Mouse (Mus musculus): ENCODE results near the gene Kcnh2. TPM values are rescaled to one million over a fixed set of nuclear protein-coding genes. Genes with fewer than 3 reads are reported as not detected.

Gene Kcnh2
- polyA plus RNA-seq, 2 experiments = 3.8 to 16.2 TPM

DNA sequence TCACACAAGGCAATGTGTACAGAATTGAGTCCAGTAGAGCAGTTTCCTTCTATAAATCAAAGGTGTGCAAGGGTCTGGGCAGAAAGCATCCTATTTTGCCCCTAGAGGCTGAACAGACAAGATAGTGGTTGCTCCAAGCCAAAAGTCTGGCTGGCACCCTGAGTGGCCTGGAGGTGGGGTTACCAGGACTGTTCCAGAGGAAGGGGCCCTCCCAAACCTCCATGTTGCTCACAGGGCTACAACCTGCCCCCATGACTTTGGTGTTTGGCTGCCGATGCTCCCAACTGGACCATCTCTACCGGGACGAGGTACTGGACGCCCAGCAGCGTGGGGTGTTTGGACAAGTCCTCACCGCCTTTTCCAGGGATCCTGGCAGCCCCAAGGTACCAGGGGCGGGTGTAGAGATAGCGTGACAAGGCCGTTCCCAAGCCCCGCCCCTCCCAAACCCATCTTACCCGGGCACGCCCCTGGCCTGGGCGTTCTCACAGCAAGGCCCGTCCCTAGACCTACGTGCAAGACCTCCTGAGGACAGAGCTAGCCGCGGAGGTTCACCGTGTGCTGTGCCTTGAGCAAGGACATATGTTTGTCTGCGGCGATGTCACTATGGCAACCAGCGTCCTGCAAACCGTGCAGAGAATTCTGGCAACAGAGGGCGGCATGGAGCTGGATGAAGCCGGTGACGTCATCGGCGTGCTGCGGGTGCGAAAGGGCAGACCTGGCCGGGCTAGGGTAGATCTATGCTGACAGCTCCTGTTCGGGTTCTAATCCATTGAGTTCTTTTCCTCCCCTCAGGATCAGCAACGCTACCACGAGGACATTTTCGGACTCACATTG is 31.8 kb upstream of the Kcnh2 start:
- Histone ChIP-seq H3K27me3 (ENCODE audit: control insufficient read depth, insufficient read depth, low read length) (0 out of 2 replicates have a peak, but pooled peaks cover 12% of the 10 kb centered on the region), H3K27ac (replicated peaks; ENCODE audit: low read depth, low read length) (no peak overlapping the region), H3K4me3 (replicated peaks; ENCODE audit: low read length) (peak overlapping the region; percentile 40), H3K9me3 (ENCODE audit: control insufficient read depth, low read length) (no peaks in the 10 kb centered on the region), H3K4me2 (replicated peaks; ENCODE audit: low read depth, low read length, severe bottlenecking) (peak overlapping the region; percentile 68), H3K4me1 (ENCODE audit: control insufficient read depth, insufficient read depth, low read length) (peaks cover 11% of the 10 kb centered on the region), H3K36me3 (ENCODE audit: control insufficient read depth, insufficient read depth, low read length) (no peaks in the 10 kb centered on the region), H3K9ac (ENCODE audit: low read depth, low read length, severe bottlenecking) (peak overlapping the region; percentile 28)
- 1% methylated on average over 27 of the region's 34 CpGs for WGBS
- no peak for TF ChIP-seq POLR2A (IDR thresholded peaks at IDR 0.05; ENCODE audit: borderline replicate concordance, extremely low read depth, insufficient read depth, insufficient read length)
- DNase-seq (ENCODE audit: low spot score) = peak; percentile 88
- ATAC-seq (ENCODE audit: low FRiP score, low read depth) = peak; percentile 79

DNA sequence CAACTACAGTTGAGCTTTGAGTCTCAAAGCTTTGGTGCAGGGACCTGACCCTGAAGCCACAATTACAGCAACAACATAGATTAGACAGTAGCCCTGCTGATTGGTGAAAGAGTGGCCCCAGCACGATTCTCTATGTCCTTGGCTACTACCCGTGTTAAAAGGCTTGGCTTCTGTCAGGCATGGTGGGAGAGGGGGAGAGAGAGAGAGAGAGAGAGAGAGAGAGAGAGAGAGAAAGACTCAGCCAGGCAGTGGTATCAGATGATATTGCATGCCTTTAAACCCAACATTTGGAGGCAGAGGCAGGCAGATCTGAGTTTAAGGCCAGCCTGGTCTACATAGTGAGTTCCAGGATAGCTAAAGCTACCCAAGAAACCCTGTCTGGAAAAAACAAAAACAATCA is 30.6 kb upstream of the Kcnh2 start:
- no peak for TF ChIP-seq POLR2A (IDR thresholded peaks at IDR 0.05; ENCODE audit: borderline replicate concordance, extremely low read depth, insufficient read depth, insufficient read length)
- H3K27ac ChIP-seq (replicated peaks; ENCODE audit: low read depth, low read length) = no peak overlapping the region
- 0 out of 2 replicates have a peak, but pooled peaks cover 4% of the 10 kb centered on the region for H3K27me3 ChIP-seq (ENCODE audit: control insufficient read depth, insufficient read depth, low read length)
- no peaks in the 10 kb centered on the region for H3K36me3 ChIP-seq (ENCODE audit: control insufficient read depth, insufficient read depth, low read length)
- DNase-seq (ENCODE audit: low spot score) (no peak), ATAC-seq (ENCODE audit: low FRiP score, low read depth) (no peak)
- no peaks in the 10 kb centered on the region for H3K9me3 ChIP-seq (ENCODE audit: control insufficient read depth, low read length)
- peaks cover 5% of the 10 kb centered on the region for H3K4me1 ChIP-seq (ENCODE audit: control insufficient read depth, insufficient read depth, low read length)
- no peak overlapping the region for H3K9ac ChIP-seq (ENCODE audit: low read depth, low read length, severe bottlenecking)
- no peak overlapping the region for H3K4me2 ChIP-seq (replicated peaks; ENCODE audit: low read depth, low read length, severe bottlenecking)
- WGBS = 46% methylated on average over 2 of the region's 2 CpGs
- H3K4me3 ChIP-seq (replicated peaks; ENCODE audit: low read length) = no peak overlapping the region

DNA sequence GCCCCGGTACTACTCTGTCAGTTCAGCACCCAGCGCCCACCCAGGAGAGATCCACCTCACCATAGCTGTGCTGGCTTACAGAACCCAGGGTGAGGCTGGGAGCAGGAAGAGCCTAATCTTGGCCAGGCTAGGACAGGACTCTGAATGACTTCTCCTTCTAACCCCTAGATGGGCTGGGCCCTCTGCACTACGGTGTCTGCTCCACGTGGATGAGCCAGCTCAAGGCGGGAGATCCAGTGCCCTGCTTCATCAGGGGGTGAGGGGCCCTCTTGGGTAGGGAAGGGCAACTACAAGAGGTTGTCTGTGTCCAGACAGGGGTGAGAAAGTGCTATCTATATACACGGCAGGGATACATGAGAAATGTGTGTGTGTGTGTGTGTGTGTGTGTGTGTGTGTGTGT is 30.1 kb upstream of the Kcnh2 start:
- no peak overlapping the region for H3K4me2 ChIP-seq (replicated peaks; ENCODE audit: low read depth, low read length, severe bottlenecking)
- no peak for DNase-seq (ENCODE audit: low spot score)
- H3K9me3 ChIP-seq (ENCODE audit: control insufficient read depth, low read length) = no peaks in the 10 kb centered on the region
- ATAC-seq (ENCODE audit: low FRiP score, low read depth) = no peak
- H3K27ac ChIP-seq (replicated peaks; ENCODE audit: low read depth, low read length) = no peak overlapping the region
- no peak for TF ChIP-seq POLR2A (IDR thresholded peaks at IDR 0.05; ENCODE audit: borderline replicate concordance, extremely low read depth, insufficient read depth, insufficient read length)
- 83% methylated on average over 6 of the region's 6 CpGs for whole genome bisulfite sequencing
- no peaks in the 10 kb centered on the region for H3K36me3 ChIP-seq (ENCODE audit: control insufficient read depth, insufficient read depth, low read length)
- peaks cover 5% of the 10 kb centered on the region for H3K4me1 ChIP-seq (ENCODE audit: control insufficient read depth, insufficient read depth, low read length)
- H3K9ac ChIP-seq (ENCODE audit: low read depth, low read length, severe bottlenecking) = no peak overlapping the region
- no peak overlapping the region for H3K4me3 ChIP-seq (replicated peaks; ENCODE audit: low read length)
- H3K27me3 ChIP-seq (ENCODE audit: control insufficient read depth, insufficient read depth, low read length) = no peaks in the 10 kb centered on the region

DNA sequence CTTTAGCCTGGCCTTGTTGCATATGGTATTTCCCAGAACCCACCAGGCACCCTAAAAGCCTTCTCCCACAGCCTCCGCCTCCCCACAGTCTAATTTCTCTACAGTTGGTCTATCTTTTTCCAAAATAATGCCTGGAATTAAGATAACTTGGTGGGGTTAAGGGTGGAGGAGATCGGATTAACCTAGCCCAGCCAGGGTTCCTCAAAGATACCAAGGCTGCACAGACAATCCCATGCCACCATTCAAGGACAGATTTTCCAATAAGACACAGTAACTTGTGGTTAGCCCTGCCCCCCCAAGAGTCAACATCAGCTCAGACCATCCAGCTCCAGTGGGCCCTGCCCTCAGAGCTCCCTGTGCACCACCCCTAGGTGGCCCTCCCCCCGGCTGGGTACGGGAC is 29.1 kb upstream of the Kcnh2 start:
- TF ChIP-seq POLR2A (IDR thresholded peaks at IDR 0.05; ENCODE audit: borderline replicate concordance, extremely low read depth, insufficient read depth, insufficient read length) = no peak
- WGBS = 85% methylated on average over 4 of the region's 4 CpGs
- Histone ChIP-seq H3K9ac (ENCODE audit: low read depth, low read length, severe bottlenecking) (no peak overlapping the region), H3K4me2 (replicated peaks; ENCODE audit: low read depth, low read length, severe bottlenecking) (no peak overlapping the region), H3K27ac (replicated peaks; ENCODE audit: low read depth, low read length) (no peak overlapping the region), H3K9me3 (ENCODE audit: control insufficient read depth, low read length) (no peaks in the 10 kb centered on the region), H3K4me3 (replicated peaks; ENCODE audit: low read length) (no peak overlapping the region), H3K27me3 (ENCODE audit: control insufficient read depth, insufficient read depth, low read length) (no peaks in the 10 kb centered on the region), H3K4me1 (ENCODE audit: control insufficient read depth, insufficient read depth, low read length) (peaks cover 5% of the 10 kb centered on the region), H3K36me3 (ENCODE audit: control insufficient read depth, insufficient read depth, low read length) (no peaks in the 10 kb centered on the region)
- ATAC-seq (ENCODE audit: low FRiP score, low read depth) = no peak
- DNase-seq (ENCODE audit: low spot score) = no peak

DNA sequence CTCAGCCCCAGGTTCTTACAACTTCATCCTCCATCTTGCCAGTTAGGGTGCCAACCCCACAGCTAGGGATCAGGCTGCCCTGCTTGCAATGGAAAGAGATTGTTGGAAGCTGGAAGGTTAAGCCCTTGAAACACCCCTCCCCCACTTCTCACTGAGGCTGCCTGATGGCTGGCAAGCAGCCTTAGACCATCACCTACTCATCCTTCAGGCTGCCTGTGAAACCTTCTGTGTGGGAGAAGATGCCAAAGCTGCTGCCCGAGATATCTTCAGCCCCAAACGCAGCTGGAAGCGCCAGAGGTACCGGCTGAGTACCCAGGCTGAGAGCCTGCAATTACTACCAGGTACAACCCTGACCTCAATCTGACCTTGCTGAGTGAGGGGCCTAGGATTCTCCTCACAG is 28.1 kb upstream of the Kcnh2 start:
- ATAC-seq (ENCODE audit: low FRiP score, low read depth) = no peak
- WGBS = 59% methylated on average over 4 of the region's 4 CpGs
- TF ChIP-seq POLR2A (IDR thresholded peaks at IDR 0.05; ENCODE audit: borderline replicate concordance, extremely low read depth, insufficient read depth, insufficient read length) = no peak

More for the DNA sequence above, 28.1 kb upstream of the Kcnh2 start:
- Histone ChIP-seq H3K9me3 (ENCODE audit: control insufficient read depth, low read length) (no peaks in the 10 kb centered on the region), H3K27me3 (ENCODE audit: control insufficient read depth, insufficient read depth, low read length) (no peaks in the 10 kb centered on the region), H3K36me3 (ENCODE audit: control insufficient read depth, insufficient read depth, low read length) (no peaks in the 10 kb centered on the region), H3K4me2 (replicated peaks; ENCODE audit: low read depth, low read length, severe bottlenecking) (no peak overlapping the region), H3K9ac (ENCODE audit: low read depth, low read length, severe bottlenecking) (no peak overlapping the region), H3K4me1 (ENCODE audit: control insufficient read depth, insufficient read depth, low read length) (peaks cover 5% of the 10 kb centered on the region), H3K27ac (replicated peaks; ENCODE audit: low read depth, low read length) (no peak overlapping the region), H3K4me3 (replicated peaks; ENCODE audit: low read length) (no peak overlapping the region)
- no peak for DNase-seq (ENCODE audit: low spot score)
